Mouse (Mus musculus) hindbrain, embryonic 10.5 days (tissue): Measurements from ENCODE around the gene Srsf11. TPM values are rescaled to one million over a fixed set of nuclear protein-coding genes. Genes with fewer than 3 reads are reported as not detected.

Source experiments
- polyA plus RNA-seq: library from polyadenylated mRNA; unstranded; fragments of >200 nt; fragmentation: Nextera tagmentation; extraction: Ambion mirVana; gene quantifications from 2 replicates; pipeline ENCODE4 v1.2.1, GENCODE M21; 2016

Srsf11 gene
- polyA plus RNA-seq, 1 experiment from 2014 or later, result 293 TPM

Other genes starting within 250 kb of the Srsf11 start
- gene Cth, start 111.6 kb downstream of the Srsf11 start, polyA plus RNA-seq, result 10.1 and 15.3 TPM in 2 replicates
- 19.3 and 19.6 TPM in 2 replicates for gene Ankrd13c, start 89.4 kb downstream of the Srsf11 start, polyA plus RNA-seq
- 65.6 and 74.8 TPM in 2 replicates for gene Lrrc40, start within 50 bp of the Srsf11 start, polyA plus RNA-seq